Mouse (Mus musculus): ENCODE results near the gene Pck2. TPM values are rescaled to one million over a fixed set of nuclear protein-coding genes. Genes with fewer than 3 reads are reported as not detected.

Pck2 gene
- polyA plus RNA-seq, 1 experiment from 2014 or later: 23.6 TPM

GRCm38 (mm10) chr14:55511037-55511436, 29.0 kb upstream of the Pck2 start:
- H3K36me3 ChIP-seq: 0 out of 2 replicates have a peak, but pooled peaks cover 6% of the 10 kb centered on the region
- H3K27ac ChIP-seq: no peak overlapping the region
- no peak overlapping the region for H3K9ac ChIP-seq
- H3K4me2 ChIP-seq (replicated peaks): no peak overlapping the region
- peaks cover 19% of the 10 kb centered on the region for H3K4me1 ChIP-seq
- H3K27me3 ChIP-seq: peaks cover 9% of the 10 kb centered on the region; the same call in 1 of the 2 replicates
- no peak overlapping the region for H3K4me3 ChIP-seq
- WGBS: 57% methylated on average over 7 of the region's 7 CpGs
- ATAC-seq (ENCODE audit: low FRiP score): 0 out of 2 replicates have a peak, but pooled peaks have one; percentile 5
- no peaks in the 10 kb centered on the region for H3K9me3 ChIP-seq (replicated peaks)

GRCm38 (mm10) chr14:55513927-55514326, 26.1 kb upstream of the Pck2 start:
- Histone ChIP-seq H3K27me3 (peaks cover 9% of the 10 kb centered on the region; the same call in 1 of the 2 replicates), H3K9me3 (replicated peaks) (no peaks in the 10 kb centered on the region), H3K4me3 (no peak overlapping the region), H3K9ac (no peak overlapping the region), H3K4me1 (peaks cover 21% of the 10 kb centered on the region), H3K4me2 (replicated peaks) (no peak overlapping the region), H3K27ac (no peak overlapping the region), H3K36me3 (no peaks in the 10 kb centered on the region)
- 69% methylated on average over 10 of the region's 10 CpGs for whole genome bisulfite sequencing
- ATAC-seq (ENCODE audit: low FRiP score): no peak

- H3K9ac ChIP-seq: no peak overlapping the region
- H3K4me1 ChIP-seq: peaks cover 27% of the 10 kb centered on the region
- H3K27me3 ChIP-seq: peaks cover 20% of the 10 kb centered on the region
- H3K9me3 ChIP-seq (replicated peaks): no peaks in the 10 kb centered on the region
- no peak overlapping the region for H3K4me3 ChIP-seq
- WGBS: 97% methylated on average over 4 of the region's 4 CpGs
- H3K4me2 ChIP-seq (replicated peaks): no peak overlapping the region
- no peaks in the 10 kb centered on the region for H3K36me3 ChIP-seq
- no peak overlapping the region for H3K27ac ChIP-seq
- no peak for ATAC-seq (ENCODE audit: low FRiP score)
Observed at GRCm38 (mm10) chr14:55515846-55516245, 24.2 kb upstream of the Pck2 start.

- H3K4me1 ChIP-seq: peaks cover 23% of the 10 kb centered on the region
- H3K4me2 ChIP-seq (replicated peaks): no peak overlapping the region
- no peaks in the 10 kb centered on the region for H3K9me3 ChIP-seq (replicated peaks)
- peak overlapping the region; percentile 49; the same call in 1 of the 2 replicates for H3K27ac ChIP-seq
- WGBS: 20% methylated on average over 2 of the region's 2 CpGs
- H3K4me3 ChIP-seq: no peak overlapping the region
- H3K27me3 ChIP-seq: peaks cover 34% of the 10 kb centered on the region
- H3K36me3 ChIP-seq: no peaks in the 10 kb centered on the region
- peak; percentile 81 for ATAC-seq (ENCODE audit: low FRiP score)
- H3K9ac ChIP-seq: no peak overlapping the region
Observed at GRCm38 (mm10) chr14:55518897-55519296, 21.2 kb upstream of the Pck2 start.

GRCm38 (mm10) chr14:55519604-55520003, 20.5 kb upstream of the Pck2 start:
- no peak for ATAC-seq (ENCODE audit: low FRiP score)
- Histone ChIP-seq H3K4me1 (peaks cover 23% of the 10 kb centered on the region), H3K27ac (peak overlapping the region; percentile 49; the same call in 1 of the 2 replicates), H3K4me2 (replicated peaks) (no peak overlapping the region; the same call in 1 of the 2 replicates), H3K9ac (no peak overlapping the region), H3K4me3 (no peak overlapping the region), H3K36me3 (no peaks in the 10 kb centered on the region), H3K9me3 (replicated peaks) (no peaks in the 10 kb centered on the region), H3K27me3 (peaks cover 34% of the 10 kb centered on the region)
- WGBS: 57% methylated on average over 4 of the region's 4 CpGs

- H3K9me3 ChIP-seq (replicated peaks): no peaks in the 10 kb centered on the region
- no peaks in the 10 kb centered on the region for H3K36me3 ChIP-seq
- H3K4me3 ChIP-seq: peak overlapping the region; percentile 50
- peaks cover 34% of the 10 kb centered on the region for H3K27me3 ChIP-seq
- H3K4me2 ChIP-seq (replicated peaks): peak overlapping the region; percentile 87
- under 1% methylated on average over 61 of the region's 61 CpGs for WGBS
- peak; percentile 64 for ATAC-seq (ENCODE audit: low FRiP score)
- H3K27ac ChIP-seq: peak overlapping the region; percentile 45; the same call in 1 of the 2 replicates
- peak overlapping the region; percentile 57 for H3K9ac ChIP-seq
- peaks cover 23% of the 10 kb centered on the region for H3K4me1 ChIP-seq
Observed at GRCm38 (mm10) chr14:55520451-55521361, 19.4 kb upstream of the Pck2 start.

- Histone ChIP-seq H3K36me3 (no peaks in the 10 kb centered on the region), H3K4me1 (peaks cover 15% of the 10 kb centered on the region)
- WGBS: 61% methylated on average over 4 of the region's 4 CpGs
Observed at GRCm38 (mm10) chr14:55524062-55524461, 16.0 kb upstream of the Pck2 start.

GRCm38 (mm10) chr14:55524785-55525184, 15.3 kb upstream of the Pck2 start, which contains the start of gene Nrl:
Gene Nrl, minus strand, starts transcription at chr14:55524981.
- Histone ChIP-seq H3K27me3 (peaks cover 33% of the 10 kb centered on the region), H3K4me1 (peaks cover 9% of the 10 kb centered on the region; the same call in 1 of the 2 replicates), H3K27ac (no peak within 1 kb of the TSS), H3K9ac (no peak within 1 kb of the TSS), H3K36me3 (no peaks in the 10 kb centered on the region), H3K4me2 (replicated peaks) (no peak within 1 kb of the TSS), H3K4me3 (no peak within 1 kb of the TSS), H3K9me3 (replicated peaks) (no peaks in the 10 kb centered on the region)
- WGBS: 46% methylated on average over 8 of the region's 8 CpGs
- ATAC-seq (ENCODE audit: low FRiP score): no peak

More at GRCm38 (mm10) chr14:55524062-55524461, 16.0 kb upstream of the Pck2 start:
- no peak overlapping the region for H3K27ac ChIP-seq
- no peaks in the 10 kb centered on the region for H3K9me3 ChIP-seq (replicated peaks)
- no peak for ATAC-seq (ENCODE audit: low FRiP score)
- no peak overlapping the region for H3K4me3 ChIP-seq
- no peak overlapping the region for H3K9ac ChIP-seq
- H3K27me3 ChIP-seq: peaks cover 34% of the 10 kb centered on the region
- no peak overlapping the region for H3K4me2 ChIP-seq (replicated peaks)

- ATAC-seq (ENCODE audit: low FRiP score): no peak
- Histone ChIP-seq H3K36me3 (no peaks in the 10 kb centered on the region), H3K4me3 (no peak overlapping the region), H3K9ac (no peak overlapping the region), H3K4me2 (replicated peaks) (no peak overlapping the region), H3K27ac (no peak overlapping the region), H3K27me3 (peaks cover 25% of the 10 kb centered on the region), H3K4me1 (no peaks in the 10 kb centered on the region), H3K9me3 (replicated peaks) (no peaks in the 10 kb centered on the region)
- WGBS: 87% methylated on average over 2 of the region's 2 CpGs
Observed at GRCm38 (mm10) chr14:55526674-55527073, 13.4 kb upstream of the Pck2 start.

- Histone ChIP-seq H3K36me3 (no peaks in the 10 kb centered on the region), H3K27ac (no peak overlapping the region), H3K9ac (no peak overlapping the region), H3K9me3 (replicated peaks) (no peaks in the 10 kb centered on the region), H3K4me2 (replicated peaks) (no peak overlapping the region), H3K4me3 (no peak overlapping the region), H3K4me1 (no peaks in the 10 kb centered on the region), H3K27me3 (peaks cover 15% of the 10 kb centered on the region)
- 21% methylated on average over 3 of the region's 3 CpGs for WGBS
- ATAC-seq (ENCODE audit: low FRiP score): no peak
Observed at GRCm38 (mm10) chr14:55527940-55528339, 12.1 kb upstream of the Pck2 start.

GRCm38 (mm10) chr14:55536116-55536745, 3.8 kb upstream of the Pck2 start:
- Histone ChIP-seq H3K27ac (no peak overlapping the region), H3K4me2 (replicated peaks) (no peak overlapping the region), H3K4me3 (no peak overlapping the region), H3K9ac (no peak overlapping the region), H3K9me3 (replicated peaks) (no peaks in the 10 kb centered on the region), H3K4me1 (peaks cover 19% of the 10 kb centered on the region), H3K36me3 (no peaks in the 10 kb centered on the region), H3K27me3 (no peaks in the 10 kb centered on the region)
- WGBS: 52% methylated on average over 6 of the region's 6 CpGs
- ATAC-seq (ENCODE audit: low FRiP score): no peak

GRCm38 (mm10) chr14:55540787-55541321, 788 bp downstream of the Pck2 start:
- Histone ChIP-seq H3K27me3 (no peaks in the 10 kb centered on the region), H3K36me3 (peaks cover 13% of the 10 kb centered on the region; the same call in 1 of the 2 replicates), H3K9ac (peak overlapping the region; percentile 79), H3K4me2 (replicated peaks) (peak overlapping the region; percentile 87), H3K9me3 (replicated peaks) (no peaks in the 10 kb centered on the region), H3K4me1 (peaks cover 22% of the 10 kb centered on the region), H3K27ac (peak overlapping the region; percentile 86), H3K4me3 (peak overlapping the region; percentile 53)
- peak; percentile 62 for ATAC-seq (ENCODE audit: low FRiP score)
- 8% methylated on average over 10 of the region's 10 CpGs for WGBS
